9 mouse cellular contexts compared by ENCODE assay signal in genomic region chr13:8744565-8744964, GRCm38 (mm10).
DNase-seq lines count a peak whose midpoint lies in the region; ATAC-seq and TF ChIP-seq lines count a peak whose summit lies in the region.
"Had no signal": no experiment of that assay in that cellular context is flagged by ENCODE, and none has a peak within 500 bp of the region (broad histone marks: within the 10 kb centered on the region; RNA-seq: fewer than 3 reads in every experiment).

No protein-coding gene starts in this region.

- DNase-seq in heart, postnatal 14 days = peak; percentile 6 to 35
- DNase-seq in 416B (ENCODE audit: low read depth) (peak; percentile 71), G1E (ENCODE audit: low spot score) (peak; percentile 32)
- DNase-seq in lung, postnatal 14 days = peak; percentile 35
- DNase-seq in gastrocnemius, postnatal 10 days = no peak
- DNase-seq in forebrain, embryonic 10.5 days (ENCODE audit: extremely low spot score, low spot score) = no peak

- no peak overlapping the region for H3K27ac ChIP-seq in heart, embryonic 11.5 days (ENCODE audit: low read depth, low read length)
- H3K27ac ChIP-seq in forebrain, embryonic 10.5 days = no peak overlapping the region
- H3K27ac ChIP-seq: embryonic facial prominence, embryonic 15.5 days had no signal

- H3K9ac ChIP-seq in heart, embryonic 11.5 days (ENCODE audit: low read depth, low read length) = no peak overlapping the region
- H3K9ac ChIP-seq: embryonic facial prominence, embryonic 15.5 days had no signal

- intact Hi-C loops in heart, postnatal 14 days (cut with DNase I) = no loop called here

- H3K4me2 ChIP-seq in heart, embryonic 11.5 days = no peak overlapping the region
- H3K4me2 ChIP-seq: embryonic facial prominence, embryonic 15.5 days had no signal

- H3K4me1 ChIP-seq in heart, embryonic 11.5 days (ENCODE audit: control insufficient read depth, insufficient read depth, low read length) = no peaks in the 10 kb centered on the region
- peaks cover 9% of the 10 kb centered on the region for H3K4me1 ChIP-seq in G1E (ENCODE audit: insufficient read depth, low read depth, low read length)
- H3K4me1 ChIP-seq in forebrain, embryonic 10.5 days = no peaks in the 10 kb centered on the region
- H3K4me1 ChIP-seq: embryonic facial prominence, embryonic 15.5 days had no signal

- WGBS in heart, embryonic 11.5 days (ENCODE audit: insufficient replicate concordance) = 55% methylated on average over 3 of the region's 3 CpGs
- WGBS in forebrain, embryonic 10.5 days = 66% methylated on average over 3 of the region's 3 CpGs

- no peaks in the 10 kb centered on the region for H3K9me3 ChIP-seq in heart, embryonic 11.5 days (replicated peaks; ENCODE audit: control insufficient read depth, low read length)
- H3K9me3 ChIP-seq in G1E (replicated peaks) = no peaks in the 10 kb centered on the region
- H3K9me3 ChIP-seq in forebrain, embryonic 10.5 days = no peaks in the 10 kb centered on the region
- H3K9me3 ChIP-seq: embryonic facial prominence, embryonic 15.5 days had no signal

- 0 out of 2 replicates have a peak, but pooled peaks have one; percentile 11 for TF ChIP-seq CTCF in G1E (IDR thresholded peaks at IDR 0.05; ENCODE audit: low read depth, low read length)

- no peak overlapping the region for H3K4me3 ChIP-seq in heart, embryonic 11.5 days (ENCODE audit: low read depth, low read length)
- no peak overlapping the region for H3K4me3 ChIP-seq in G1E (ENCODE audit: low read depth, low read length)
- no peak overlapping the region for H3K4me3 ChIP-seq in forebrain, embryonic 10.5 days
- H3K4me3 ChIP-seq: embryonic facial prominence, embryonic 15.5 days had no signal

- ATAC-seq in heart, embryonic 11.5 days (replicated peaks; ENCODE audit: insufficient number of reproducible peaks, low FRiP score, low TSS enrichment) = no peak
- no peak for ATAC-seq in G1E (ENCODE audit: extremely low read depth, insufficient number of reproducible peaks, low FRiP score, poor library complexity, severe bottlenecking)
- ATAC-seq in common myeloid progenitor, adult 5-6 weeks (replicated peaks; ENCODE audit: low read depth, poor library complexity, severe bottlenecking) = peak; percentile 76

- no peaks in the 10 kb centered on the region for H3K27me3 ChIP-seq in heart, embryonic 11.5 days (ENCODE audit: control insufficient read depth, insufficient read depth, low read length)
- peaks cover 11% of the 10 kb centered on the region for H3K27me3 ChIP-seq in G1E (ENCODE audit: insufficient read depth, low read length)
- H3K27me3 ChIP-seq in forebrain, embryonic 10.5 days (ENCODE audit: poor library complexity, severe bottlenecking) = no peaks in the 10 kb centered on the region
- H3K27me3 ChIP-seq: embryonic facial prominence, embryonic 15.5 days had no signal

- H3K36me3 ChIP-seq in heart, embryonic 11.5 days (ENCODE audit: control insufficient read depth, insufficient read depth, low read length) = no peaks in the 10 kb centered on the region
- no peaks in the 10 kb centered on the region for H3K36me3 ChIP-seq in G1E (replicated peaks)
- H3K36me3 ChIP-seq in forebrain, embryonic 10.5 days (replicated peaks) = no peaks in the 10 kb centered on the region
- H3K36me3 ChIP-seq: embryonic facial prominence, embryonic 15.5 days had no signal

Comparison
In these comparisons a context has a peak if more than half of its experiments do, and no peak if none do; other contexts are left out.
1. DNase-seq: peak in heart, postnatal 14 days (2 of 2), 416B (single experiment), G1E (single experiment) and lung, postnatal 14 days (single experiment); none in gastrocnemius, postnatal 10 days (single experiment) and forebrain, embryonic 10.5 days (single experiment).